Mouse (Mus musculus) brain, embryonic 14.5 days (tissue): ENCODE measurements around the gene Krt24.

ENCODE experiments used
- CTCF ChIP-seq: fragments of 200-500 bp; IDR thresholded peaks from 2 replicates; pipeline ENCODE4 v1.5.1; 2012; ENCODE audit warnings: inconsistent platforms, mild to moderate bottlenecking, moderate library complexity, borderline replicate concordance; ENCODE audit not compliant: insufficient read depth, insufficient read length; ENCODE audit errors: extremely low read depth
- POLR2A ChIP-seq: fragments of 200-500 bp; IDR thresholded peaks from 2 replicates; pipeline ENCODE4 v1.6.1; 2012; ENCODE audit warnings: mild to moderate bottlenecking, inconsistent platforms, borderline replicate concordance; ENCODE audit not compliant: poor library complexity, insufficient read depth, insufficient read length, severe bottlenecking; ENCODE audit errors: extremely low read depth

GRCm38 (mm10) chr11:99295039-99295438 lies 10.0 kb upstream of the Krt24 start:
- no peak for TF ChIP-seq POLR2A
- peak; percentile 39; the same call in 1 of the 2 replicates for TF ChIP-seq CTCF
